Mouse (Mus musculus): ENCODE measurements around the gene Tnfrsf19. TPM values are rescaled to one million over a fixed set of nuclear protein-coding genes. Genes with fewer than 3 reads are reported as not detected.

Tnfrsf19 gene
- total RNA-seq, 2 experiments from 2014 or later, result 2.8 to 3.2 TPM

DNA sequence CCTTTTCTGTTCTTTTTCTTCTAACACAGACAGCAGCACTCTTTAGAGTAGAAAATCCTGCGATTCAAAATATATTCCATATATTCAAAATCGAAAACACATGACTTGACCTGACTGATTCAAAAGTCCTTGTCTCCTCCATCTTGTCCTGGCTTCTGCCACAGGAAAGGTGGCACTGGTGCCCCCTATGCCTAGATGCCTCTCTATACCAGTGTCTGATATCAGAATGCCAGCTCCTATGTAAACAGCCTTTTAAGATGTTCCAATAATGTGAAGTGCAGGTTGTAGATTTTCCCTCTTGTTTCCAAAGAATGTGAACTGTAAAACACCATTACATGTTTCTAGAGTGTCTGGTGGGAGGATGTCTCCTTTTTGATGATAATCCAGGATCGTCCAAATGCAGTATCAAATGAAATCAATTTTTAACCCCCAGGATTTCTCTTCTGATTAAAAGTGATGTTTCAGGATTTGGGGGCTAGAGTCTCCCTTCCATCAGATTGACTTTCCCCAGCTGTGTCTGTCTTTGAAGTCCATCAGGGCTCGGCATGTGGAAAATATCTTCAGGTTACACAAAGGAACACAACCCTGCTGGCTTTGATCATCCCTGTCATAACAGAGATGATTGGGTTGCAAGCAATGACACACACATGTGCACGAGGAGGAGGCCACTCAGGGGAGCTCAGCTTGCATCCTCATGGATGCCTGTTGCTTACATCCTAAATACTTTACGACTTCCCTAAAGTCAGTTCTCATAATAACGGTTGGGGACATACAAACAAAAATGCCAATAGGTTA, 82.1 kb downstream of the Tnfrsf19 start:
- DNase-seq, result no peak

DNA sequence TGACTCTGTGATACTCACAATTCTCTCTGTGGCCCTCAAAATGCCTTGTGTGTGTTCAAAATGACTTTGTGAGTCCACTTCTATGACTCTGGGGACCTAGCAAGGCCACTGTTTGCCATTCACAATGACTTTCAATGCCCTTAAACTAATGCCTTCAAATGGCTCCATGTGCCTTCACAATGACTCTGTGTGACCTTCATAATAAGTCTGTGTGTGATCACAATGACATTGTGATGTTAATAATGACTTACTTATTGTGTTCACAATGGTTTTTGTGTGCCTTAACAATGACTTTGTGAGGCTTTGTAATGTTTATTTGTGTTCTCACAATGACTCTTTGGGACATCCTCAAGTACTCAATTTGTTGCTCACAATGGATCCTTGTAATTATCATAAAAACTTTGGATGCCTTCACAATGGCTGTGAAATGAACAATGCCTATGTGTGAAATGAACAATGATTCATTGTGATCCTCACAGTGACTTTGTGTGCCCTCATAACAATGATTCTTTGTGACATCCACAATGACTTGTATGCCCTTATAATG, 88.6 kb downstream of the Tnfrsf19 start:
- no peak for DNase-seq

DNA sequence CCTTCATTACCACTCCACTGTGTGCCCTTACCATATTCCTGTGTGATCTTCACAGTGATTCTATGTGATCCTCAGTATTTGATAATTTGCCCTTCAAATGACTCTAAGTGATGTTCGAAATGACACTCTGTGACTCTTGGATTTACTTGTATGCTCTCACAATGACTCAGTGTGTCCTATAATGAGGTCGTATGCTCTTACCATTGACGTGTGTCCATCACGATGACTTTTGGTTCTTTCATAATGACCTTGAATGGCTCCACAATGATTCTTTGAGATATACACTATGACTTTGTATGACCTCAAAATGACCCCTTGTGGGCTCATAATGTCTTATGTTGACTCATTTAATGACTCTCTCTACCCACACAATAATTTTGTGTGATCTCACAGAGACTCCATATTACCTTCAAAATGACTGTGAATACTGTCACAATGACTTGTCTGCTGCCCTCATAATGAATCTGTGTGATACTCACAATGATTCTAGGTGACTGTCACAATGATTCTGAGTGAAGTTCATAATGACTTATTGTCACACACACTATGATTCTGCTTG, 108.7 kb downstream of the Tnfrsf19 start:
- no peak for DNase-seq

DNA sequence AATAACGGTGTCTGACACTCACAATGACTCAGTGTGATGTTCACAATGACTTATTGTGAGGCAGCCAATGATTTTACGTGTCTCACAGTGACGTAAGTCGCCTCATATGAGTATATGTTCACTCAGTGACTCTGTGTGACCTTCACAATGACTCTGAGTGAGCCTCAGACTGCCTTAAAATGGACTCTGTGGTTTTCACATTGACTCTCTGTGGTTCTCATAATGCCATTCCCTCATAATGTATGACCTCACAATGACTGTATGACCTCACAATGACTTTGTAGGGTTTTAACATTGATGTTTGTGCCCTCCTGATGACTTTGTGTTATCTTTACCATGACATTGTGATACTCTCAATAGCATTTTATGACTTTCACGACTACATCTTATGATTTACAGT, 110.6 kb downstream of the Tnfrsf19 start:
- DNase-seq, result no peak

DNA sequence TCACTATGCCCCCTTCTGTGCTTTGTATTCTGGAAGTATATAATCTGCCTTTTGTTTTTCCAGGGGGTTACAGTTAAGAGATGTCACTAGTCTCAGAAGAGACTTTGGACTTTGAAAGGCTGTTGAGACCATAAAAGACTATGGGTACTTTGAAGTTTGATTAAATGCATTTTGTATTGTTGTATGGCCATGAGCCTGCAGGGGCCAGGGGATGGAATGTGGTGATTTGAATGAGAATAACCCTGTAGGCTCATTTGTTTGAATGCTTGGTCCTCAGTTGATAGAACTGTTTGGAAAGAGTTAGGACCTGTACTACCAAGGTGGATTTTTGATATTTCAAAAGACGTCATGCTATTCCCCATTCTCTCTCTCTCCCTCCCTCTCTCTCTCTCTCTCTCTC, 120.3 kb downstream of the Tnfrsf19 start:
- no peak for DNase-seq

DNA sequence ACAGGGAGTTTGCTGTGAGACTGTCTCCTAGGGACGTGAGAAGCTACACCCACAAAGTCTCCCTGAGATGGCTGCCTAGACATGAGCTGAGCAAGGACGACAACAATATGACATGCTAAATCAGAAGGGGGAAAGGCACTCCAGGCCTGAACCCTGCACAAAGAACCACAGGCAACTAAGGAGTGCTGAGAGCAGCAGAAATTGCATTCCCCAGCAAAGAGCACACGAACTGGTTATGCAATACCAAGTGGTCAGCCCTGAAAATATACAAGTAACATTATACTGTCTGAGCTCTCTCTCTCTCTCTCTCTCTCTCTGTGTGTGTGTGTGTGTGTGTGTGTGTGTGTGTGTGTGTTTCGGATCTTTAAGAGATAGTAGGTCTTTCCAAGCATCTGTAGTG, 129.6 kb downstream of the Tnfrsf19 start:
- DNase-seq, result no peak

Other genes starting within 250 kb of the Tnfrsf19 start
- gene Sacs, start 92.0 kb upstream of the Tnfrsf19 start, total RNA-seq (2021), result 10 to 100 TPM; 20.9 to 21.0 TPM
- gene Sgcg, start 212.0 kb upstream of the Tnfrsf19 start, total RNA-seq (2021), result 100 to 1,000 TPM; 181 to 202 TPM

Measured in heart, adult 18-20 months (tissue).